Mouse (Mus musculus) lung, adult 2 months (tissue): ENCODE data around the gene Tst.

Source experiments
- CTCF ChIP-seq: fragments of 200-500 bp; IDR thresholded peaks from 2 replicates; pipeline ENCODE4 v1.5.1; 2011; ENCODE audit warnings: mild to moderate bottlenecking, low read length, control low read depth; ENCODE audit not compliant: insufficient read depth
- POLR2A ChIP-seq: fragments of 200-500 bp; IDR thresholded peaks from 2 replicates; pipeline ENCODE4 v1.6.1; 2011; ENCODE audit warnings: low read depth, mild to moderate bottlenecking, control low read depth, low read length, borderline replicate concordance; ENCODE audit errors: extremely low read depth

GRCm38 (mm10) chr15:78447746-78448535, 42.2 kb upstream of the Tst start:
- TF ChIP-seq CTCF, result peak; percentile 91
- TF ChIP-seq POLR2A, result no peak
